Mouse (Mus musculus): ENCODE measurements around the gene B3gnt2. TPM values are rescaled to one million over a fixed set of nuclear protein-coding genes. Genes with fewer than 3 reads are reported as not detected.

The B3gnt2 gene
- total RNA-seq, 1 experiment: 25.7 TPM

DNA sequence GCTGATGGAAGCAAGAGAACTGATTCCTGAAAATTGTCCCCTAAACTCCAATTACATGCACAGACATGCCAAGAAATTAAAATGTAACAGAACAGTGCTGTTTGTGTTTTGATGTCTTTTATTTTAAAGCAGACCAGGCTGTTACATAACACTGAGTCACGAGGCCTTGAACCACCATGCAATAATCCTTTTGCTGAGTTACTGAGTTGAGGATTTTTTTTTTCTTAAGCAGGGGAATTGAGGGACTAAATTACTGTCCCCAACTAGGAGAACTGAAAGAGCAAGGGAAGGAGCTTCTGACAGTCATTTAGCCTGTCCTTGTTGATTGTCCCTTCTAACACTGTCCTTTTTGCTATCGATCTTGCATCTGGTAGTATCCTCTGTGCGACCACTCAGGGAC is 76.3 kb downstream of the B3gnt2 start:
- Histone ChIP-seq H3K4me1 (ENCODE audit: control insufficient read depth in 2 of 2, insufficient read depth in 2 of 2, low read length in 2 of 2, poor library complexity in 1 of 2) (peaks cover 1 to 7% of the 10 kb centered on the region in 2 experiments; a peak in 1 of 4 replicates), H3K27ac (ENCODE audit: insufficient read depth, low read depth, low read length, poor library complexity, severe bottlenecking) (no peak overlapping the region), H3K4me3 (ENCODE audit: insufficient read depth in 1 of 2, low read depth in 1 of 2, low read length in 2 of 2, poor library complexity in 1 of 2, severe bottlenecking in 1 of 2) (no peak overlapping the region), H3K36me3 (ENCODE audit: control insufficient read depth, insufficient read depth, low read length, poor library complexity, severe bottlenecking) (0 out of 2 replicates have a peak, but pooled peaks cover 2% of the 10 kb centered on the region), H3K9ac (ENCODE audit: insufficient read depth, low read depth, low read length, poor library complexity, severe bottlenecking) (no peak overlapping the region), H3K9me3 (ENCODE audit: control insufficient read depth, insufficient read depth, low read depth, low read length) (no peaks in the 10 kb centered on the region)
- no peak for DNase-seq (ENCODE audit: low read depth, low spot score)
- TF ChIP-seq CHD2 (IDR thresholded peaks at IDR 0.05; ENCODE audit: low read depth, low read length) (no peak), HCFC1 (IDR thresholded peaks at IDR 0.05; ENCODE audit: borderline replicate concordance, insufficient read depth, low read length) (no peak), MAFK (IDR thresholded peaks at IDR 0.05; ENCODE audit: insufficient read depth, low read depth, low read length) (no peak), ZC3H11A (IDR thresholded peaks at IDR 0.05; ENCODE audit: borderline replicate concordance, low read depth, low read length) (no peak), ZNF384 (IDR thresholded peaks at IDR 0.05; ENCODE audit: low read depth, low read length) (no peak)
- in situ Hi-C loops (cut with MboI; ENCODE audit: low sequenced_read_pairs in 2 of 2, unreplicated experiment in 2 of 2): no loop called here

DNA sequence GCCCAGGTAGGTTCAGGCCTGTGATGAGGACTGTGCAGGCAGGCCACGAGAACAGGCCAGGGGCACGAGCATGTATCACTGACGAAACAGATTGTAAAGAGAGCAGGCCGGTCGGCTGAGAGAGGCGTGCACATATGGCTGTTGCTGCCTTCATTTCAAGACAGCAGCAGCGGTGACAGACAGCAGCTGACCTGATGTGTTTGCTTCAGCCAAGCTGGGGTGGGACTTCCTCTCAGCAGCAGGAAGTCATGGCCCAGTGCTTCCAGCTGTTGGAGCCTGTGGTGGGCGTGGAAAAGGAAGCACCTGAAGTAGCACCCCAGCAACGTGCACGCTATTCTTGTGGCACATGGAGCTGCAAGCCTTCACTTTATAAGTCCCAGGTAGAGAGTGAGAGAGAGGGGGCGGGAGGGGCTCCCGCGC is 78.0 kb downstream of the B3gnt2 start:
- DNase-seq (ENCODE audit: low read depth, low spot score): no peak
- Histone ChIP-seq H3K4me1 (ENCODE audit: control insufficient read depth in 2 of 2, insufficient read depth in 2 of 2, low read length in 2 of 2, poor library complexity in 1 of 2) (peaks cover 1 to 8% of the 10 kb centered on the region in 2 experiments; a peak in 1 of 4 replicates), H3K9me3 (ENCODE audit: control insufficient read depth, insufficient read depth, low read depth, low read length) (no peaks in the 10 kb centered on the region), H3K36me3 (ENCODE audit: control insufficient read depth, insufficient read depth, low read length, poor library complexity, severe bottlenecking) (0 out of 2 replicates have a peak, but pooled peaks cover 2% of the 10 kb centered on the region), H3K9ac (ENCODE audit: insufficient read depth, low read depth, low read length, poor library complexity, severe bottlenecking) (peak overlapping the region; percentile 53), H3K27ac (ENCODE audit: insufficient read depth, low read depth, low read length, poor library complexity, severe bottlenecking) (no peak overlapping the region), H3K4me3 (ENCODE audit: insufficient read depth in 1 of 2, low read depth in 1 of 2, low read length in 2 of 2, poor library complexity in 1 of 2, severe bottlenecking in 1 of 2) (peak overlapping the region; percentile 25 to 51; a peak in 3 of 4 replicates)
- in situ Hi-C loops (cut with MboI; ENCODE audit: low sequenced_read_pairs in 2 of 2, unreplicated experiment in 2 of 2): no loop called here
- TF ChIP-seq CHD2 (IDR thresholded peaks at IDR 0.05; ENCODE audit: low read depth, low read length) (no peak), HCFC1 (IDR thresholded peaks at IDR 0.05; ENCODE audit: borderline replicate concordance, insufficient read depth, low read length) (no peak), ZNF384 (IDR thresholded peaks at IDR 0.05; ENCODE audit: low read depth, low read length) (no peak), ZC3H11A (IDR thresholded peaks at IDR 0.05; ENCODE audit: borderline replicate concordance, low read depth, low read length) (no peak), MAFK (IDR thresholded peaks at IDR 0.05; ENCODE audit: insufficient read depth, low read depth, low read length) (no peak)

- Histone ChIP-seq H3K9me3 (ENCODE audit: control insufficient read depth, insufficient read depth, low read depth, low read length) (no peaks in the 10 kb centered on the region), H3K4me3 (ENCODE audit: insufficient read depth in 1 of 2, low read depth in 1 of 2, low read length in 2 of 2, poor library complexity in 1 of 2, severe bottlenecking in 1 of 2) (no peak overlapping the region), H3K27ac (ENCODE audit: insufficient read depth, low read depth, low read length, poor library complexity, severe bottlenecking) (no peak overlapping the region), H3K9ac (ENCODE audit: insufficient read depth, low read depth, low read length, poor library complexity, severe bottlenecking) (no peak overlapping the region), H3K4me1 (ENCODE audit: control insufficient read depth in 2 of 2, insufficient read depth in 2 of 2, low read length in 2 of 2, poor library complexity in 1 of 2) (peaks cover 1 to 9% of the 10 kb centered on the region in 2 experiments; a peak in 1 of 4 replicates), H3K36me3 (ENCODE audit: control insufficient read depth, insufficient read depth, low read length, poor library complexity, severe bottlenecking) (0 out of 2 replicates have a peak, but pooled peaks cover 2% of the 10 kb centered on the region)
- in situ Hi-C loops (cut with MboI; ENCODE audit: low sequenced_read_pairs in 2 of 2, unreplicated experiment in 2 of 2): no loop called here
- TF ChIP-seq ZC3H11A (IDR thresholded peaks at IDR 0.05; ENCODE audit: borderline replicate concordance, low read depth, low read length) (no peak), HCFC1 (IDR thresholded peaks at IDR 0.05; ENCODE audit: borderline replicate concordance, insufficient read depth, low read length) (no peak), CHD2 (IDR thresholded peaks at IDR 0.05; ENCODE audit: low read depth, low read length) (no peak), MAFK (IDR thresholded peaks at IDR 0.05; ENCODE audit: insufficient read depth, low read depth, low read length) (no peak), ZNF384 (IDR thresholded peaks at IDR 0.05; ENCODE audit: low read depth, low read length) (no peak)
- no peak for DNase-seq (ENCODE audit: low read depth, low spot score)
These were observed 79.6 kb downstream of the B3gnt2 start for GRCm38 (mm10) chr11:22781190-22781589.

DNA sequence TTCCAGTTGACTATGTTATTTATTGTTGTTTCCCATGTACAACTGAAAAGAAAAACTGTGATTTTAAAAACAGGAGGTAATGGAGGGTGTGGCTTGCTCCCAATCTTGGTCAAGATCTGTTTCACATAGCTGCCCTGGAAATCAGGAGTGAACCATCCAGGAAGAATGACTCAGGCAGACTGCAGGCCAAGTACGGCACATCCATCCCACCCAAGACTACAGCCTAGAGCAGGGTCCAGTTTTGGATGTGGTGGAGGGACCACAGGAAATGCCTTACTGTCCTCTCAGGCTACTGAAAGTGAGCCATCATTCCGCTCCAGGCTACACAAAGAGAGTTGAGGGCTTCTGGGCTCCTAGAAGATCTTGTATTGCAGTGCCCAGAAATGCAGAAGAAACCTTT is 80.0 kb downstream of the B3gnt2 start:
- no peak for DNase-seq (ENCODE audit: low read depth, low spot score)
- H3K4me1 ChIP-seq (ENCODE audit: control insufficient read depth in 2 of 2, insufficient read depth in 2 of 2, low read length in 2 of 2, poor library complexity in 1 of 2): peaks cover 1 to 9% of the 10 kb centered on the region in 2 experiments; a peak in 1 of 4 replicates
- H3K9me3 ChIP-seq (ENCODE audit: control insufficient read depth, insufficient read depth, low read depth, low read length): no peaks in the 10 kb centered on the region
- H3K9ac ChIP-seq (ENCODE audit: insufficient read depth, low read depth, low read length, poor library complexity, severe bottlenecking): no peak overlapping the region
- no peak overlapping the region for H3K27ac ChIP-seq (ENCODE audit: insufficient read depth, low read depth, low read length, poor library complexity, severe bottlenecking)
- in situ Hi-C loops (cut with MboI; ENCODE audit: low sequenced_read_pairs in 2 of 2, unreplicated experiment in 2 of 2): no loop called here
- TF ChIP-seq ZC3H11A (IDR thresholded peaks at IDR 0.05; ENCODE audit: borderline replicate concordance, low read depth, low read length) (no peak), CHD2 (IDR thresholded peaks at IDR 0.05; ENCODE audit: low read depth, low read length) (no peak), MAFK (IDR thresholded peaks at IDR 0.05; ENCODE audit: insufficient read depth, low read depth, low read length) (no peak), HCFC1 (IDR thresholded peaks at IDR 0.05; ENCODE audit: borderline replicate concordance, insufficient read depth, low read length) (no peak), ZNF384 (IDR thresholded peaks at IDR 0.05; ENCODE audit: low read depth, low read length) (no peak)
- no peaks in the 10 kb centered on the region for H3K36me3 ChIP-seq (ENCODE audit: control insufficient read depth, insufficient read depth, low read length, poor library complexity, severe bottlenecking)
- H3K4me3 ChIP-seq (ENCODE audit: insufficient read depth in 1 of 2, low read depth in 1 of 2, low read length in 2 of 2, poor library complexity in 1 of 2, severe bottlenecking in 1 of 2): no peak overlapping the region
